Comparison of ENCODE assay signal across 7 mouse cellular contexts in genomic region chr11:6292116-6292987, GRCm38 (mm10). TPM values are rescaled to one million over a fixed set of nuclear protein-coding genes. Genes with fewer than 3 reads are reported as not detected.
DNase-seq lines count a peak whose midpoint lies in the region.

No protein-coding gene starts in this region.

- intact Hi-C loops in heart, postnatal 14 days (cut with DNase I): no loop called here

- DNase-seq in ES-CJ7 (ENCODE audit: low read depth, low spot score): peak; percentile 96
- DNase-seq in brain, adult 2 months (ENCODE audit: low read depth, low spot score): peak; percentile 95
- DNase-seq in fibroblast of lung, adult 2 months (ENCODE audit: low read depth): peak; percentile 64
- peak; percentile 44 to 63 for DNase-seq in heart, postnatal 14 days
- DNase-seq in layer of hippocampus, adult 8-10 months (ENCODE audit: low spot score in 2 of 2): peak; percentile 72 to 81
- DNase-seq in lung, postnatal 10 days: peak; percentile 87
- peak; percentile 74 to 81 for DNase-seq in right cerebral cortex, adult 2 months (ENCODE audit: low spot score in 2 of 2)

RNA-seq across cellular contexts. Expression of gene Ogdh, which starts 0.9 kb away (rescaled TPM):
- total RNA-seq in heart, postnatal 14 days (2021): 1,000 to 10,000 TPM; 1,493 to 1,546 TPM
- total RNA-seq in layer of hippocampus, adult 8-10 months (2022): 100 to 1,000 TPM; 218 to 238 (median 227) TPM

RNA-seq across cellular contexts. Expression of gene Tmed4, which starts 17.7 kb away (rescaled TPM):
- total RNA-seq in heart, postnatal 14 days (2021): 10 to 100 TPM; 72.9 to 73.5 TPM
- total RNA-seq in layer of hippocampus, adult 8-10 months (2022): 100 to 1,000 TPM in 2 of 4 experiments, 10 to 100 TPM in 2; 96.3 to 107 (median 101) TPM

RNA-seq across cellular contexts. Expression of gene Ddx56, which starts 24.8 kb away (rescaled TPM):
- 10 to 100 TPM; 24.9 to 25.4 TPM for total RNA-seq in heart, postnatal 14 days (2021)
- 10 to 100 TPM; 45.9 to 52.9 (median 47.5) TPM for total RNA-seq in layer of hippocampus, adult 8-10 months (2022)

Comparison
In these comparisons a context has a peak if more than half of its experiments do, and no peak if none do; other contexts are left out.
1. Peak in every context shown above with its lines: DNase-seq.
2. RNA of gene Ogdh, which starts 0.9 kb away (total RNA-seq): 1,493 to 1,546 TPM in heart, postnatal 14 days; 218 to 238 TPM in layer of hippocampus, adult 8-10 months; every median in the first group is over 4 times any median in the second.